Mouse (Mus musculus): ENCODE results near the gene Vangl1. TPM values are rescaled to one million over a fixed set of nuclear protein-coding genes. Genes with fewer than 3 reads are reported as not detected.

Vangl1 gene
- total and polyA plus RNA-seq, 3 experiments, result not detected

DNA sequence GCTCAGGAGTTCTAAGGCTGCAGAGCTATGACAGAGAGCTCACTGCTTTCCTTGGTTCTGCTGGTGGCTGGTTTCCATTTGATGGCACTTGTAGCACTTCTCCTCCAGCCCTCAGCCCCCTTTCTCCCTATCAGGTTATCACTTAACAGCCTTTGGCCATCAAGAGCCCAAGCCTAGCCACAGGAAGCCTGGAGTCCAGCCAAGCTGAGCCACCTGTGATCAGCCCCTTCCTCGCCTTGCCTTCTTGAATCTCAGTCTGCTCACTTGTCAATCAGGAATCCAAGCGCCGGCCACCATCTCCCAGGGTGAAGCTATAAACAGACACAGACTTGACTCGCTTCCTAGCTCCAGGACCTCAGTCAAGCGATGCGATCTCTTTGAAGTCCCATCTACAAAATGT is 6.0 kb downstream of the Vangl1 start:
- H3K4me1 ChIP-seq (ENCODE audit: control insufficient read depth in 1 of 2, insufficient read depth in 2 of 2), result peaks cover 0 to 29% of the 10 kb centered on the region in 2 experiments; a peak in 2 of 4 replicates
- no peak overlapping the region for H3K4me2 ChIP-seq (ENCODE audit: insufficient read depth, low read depth, poor library complexity, severe bottlenecking)
- no peak overlapping the region for H3K9ac ChIP-seq (ENCODE audit: insufficient read depth, low read depth)
- no peak for DNase-seq (ENCODE audit: extremely low read depth)
- in situ Hi-C loops (cut with MboI; ENCODE audit: low pct_ligation_motif_present, low pct_unique_long_range_greater_than_20kb, low sequenced_read_pairs), result no loop called here
- H3K79me2 ChIP-seq (replicated peaks; ENCODE audit: control insufficient read depth, extremely low read depth, insufficient read depth, poor library complexity, severe bottlenecking), result no peaks in the 10 kb centered on the region
- H3K36me3 ChIP-seq (replicated peaks in 1 of 2; ENCODE audit: control insufficient read depth in 1 of 2, insufficient read depth in 1 of 2, low read length in 1 of 2), result no peaks in the 10 kb centered on the region
- no peaks in the 10 kb centered on the region for H3K27me3 ChIP-seq (replicated peaks)
- H3K4me3 ChIP-seq (replicated peaks in 1 of 3; ENCODE audit: low read depth in 2 of 3, low read length in 2 of 3, poor library complexity in 1 of 3), result no peak overlapping the region
- dilution Hi-C loops (cut with MboI; ENCODE audit: extremely low pct_ligation_motif_present, extremely low pct_unique_long_range_greater_than_20kb, low sequenced_read_pairs), result no loop called here
- TF ChIP-seq ELF1 (IDR thresholded peaks at IDR 0.05; ENCODE audit: low read depth, low read length) (no peak), JUN (IDR thresholded peaks at IDR 0.05; ENCODE audit: insufficient read depth, low read depth, low read length) (no peak), USF1 (IDR thresholded peaks at IDR 0.05; ENCODE audit: low read depth, low read length) (no peak), E2F4 (IDR thresholded peaks at IDR 0.05; ENCODE audit: insufficient replicate concordance, low read depth, low read length) (no peak)
- H3K9me3 ChIP-seq (replicated peaks; ENCODE audit: low read length), result no peaks in the 10 kb centered on the region
- no peak overlapping the region for H3K27ac ChIP-seq (ENCODE audit: insufficient read depth, low read depth)

DNA sequence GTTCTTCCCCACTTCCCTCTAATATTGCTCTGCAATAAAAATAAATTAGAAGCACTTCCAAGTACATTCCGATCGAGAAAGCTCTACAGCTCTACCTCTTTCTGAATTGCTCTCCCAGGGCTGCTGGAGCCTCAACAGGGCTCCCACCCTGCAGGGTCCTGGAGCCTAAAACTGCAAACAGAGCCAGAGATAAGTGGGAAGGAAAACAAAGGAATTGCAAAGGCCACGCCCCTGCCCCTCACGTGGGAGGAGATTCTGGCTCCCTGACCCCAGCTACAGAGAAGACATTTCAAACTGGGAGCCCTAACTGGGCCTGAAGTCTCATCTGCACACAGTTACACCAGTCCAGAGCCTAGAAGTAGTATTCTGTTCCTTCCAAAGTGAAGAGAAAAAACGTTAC is 6.7 kb downstream of the Vangl1 start:
- in situ Hi-C loops (cut with MboI; ENCODE audit: low pct_ligation_motif_present, low pct_unique_long_range_greater_than_20kb, low sequenced_read_pairs) (no loop called here), dilution Hi-C loops (cut with MboI; ENCODE audit: extremely low pct_ligation_motif_present, extremely low pct_unique_long_range_greater_than_20kb, low sequenced_read_pairs) (no loop called here)
- H3K27me3 ChIP-seq (replicated peaks), result no peaks in the 10 kb centered on the region
- no peaks in the 10 kb centered on the region for H3K36me3 ChIP-seq (replicated peaks in 1 of 2; ENCODE audit: control insufficient read depth in 1 of 2, insufficient read depth in 1 of 2, low read length in 1 of 2)
- H3K4me2 ChIP-seq (ENCODE audit: insufficient read depth, low read depth, poor library complexity, severe bottlenecking), result no peak overlapping the region
- no peaks in the 10 kb centered on the region for H3K9me3 ChIP-seq (replicated peaks; ENCODE audit: low read length)
- no peaks in the 10 kb centered on the region for H3K79me2 ChIP-seq (replicated peaks; ENCODE audit: control insufficient read depth, extremely low read depth, insufficient read depth, poor library complexity, severe bottlenecking)
- H3K9ac ChIP-seq (ENCODE audit: insufficient read depth, low read depth), result no peak overlapping the region
- H3K4me1 ChIP-seq (ENCODE audit: control insufficient read depth in 1 of 2, insufficient read depth in 2 of 2), result peaks cover 0 to 29% of the 10 kb centered on the region in 2 experiments; a peak in 2 of 4 replicates
- H3K4me3 ChIP-seq (replicated peaks in 1 of 3; ENCODE audit: low read depth in 2 of 3, low read length in 2 of 3, poor library complexity in 1 of 3), result no peak overlapping the region
- TF ChIP-seq CHD2 (IDR thresholded peaks at IDR 0.05; ENCODE audit: low read length) (no peak), PAX5 (IDR thresholded peaks at IDR 0.05; ENCODE audit: low read length) (no peak), ELF1 (IDR thresholded peaks at IDR 0.05; ENCODE audit: low read depth, low read length) (no peak), CTCF (conservative IDR thresholded peaks at IDR 0.05 in 1 of 2, IDR thresholded peaks at IDR 0.05 in 1 of 2; ENCODE audit: low read depth in 2 of 2, low read length in 2 of 2) (no peak), GABPA (IDR thresholded peaks at IDR 0.05; ENCODE audit: insufficient replicate concordance, low read depth, low read length) (no peak), MEF2A (IDR thresholded peaks at IDR 0.05; ENCODE audit: borderline replicate concordance, low read depth, low read length) (no peak), POLR2A (IDR thresholded peaks at IDR 0.05; ENCODE audit: low read depth, low read length) (no peak), TCF12 (IDR thresholded peaks at IDR 0.05; ENCODE audit: low read depth, low read length) (no peak), SIN3A (IDR thresholded peaks at IDR 0.05; ENCODE audit: low read length) (no peak), HCFC1 (IDR thresholded peaks at IDR 0.05; ENCODE audit: low read depth, low read length) (no peak), MAX (IDR thresholded peaks at IDR 0.05; ENCODE audit: low read length) (no peak), POLR2AphosphoS2 (IDR thresholded peaks at IDR 0.05; ENCODE audit: low read depth, low read length) (no peak), TBP (conservative IDR thresholded peaks at IDR 0.05; ENCODE audit: low read depth, low read length) (no peak), ETS1 (conservative IDR thresholded peaks at IDR 0.05; ENCODE audit: low read depth, low read length) (no peak), SMC3 (IDR thresholded peaks at IDR 0.05; ENCODE audit: low read depth, low read length) (no peak)
- H3K27ac ChIP-seq (ENCODE audit: insufficient read depth, low read depth), result no peak overlapping the region
- no peak for DNase-seq (ENCODE audit: extremely low read depth)

Measured in CH12.LX (cell line).